Mouse (Mus musculus) heart, embryonic 16.5 days (tissue): ENCODE measurements around the gene Pofut1. TPM values are rescaled to one million over a fixed set of nuclear protein-coding genes. Genes with fewer than 3 reads are reported as not detected.

ENCODE experiments used
- ATAC-seq: fragments of 200-750 bp; cut with Nextera tagmentation; replicated peaks from 2 replicates; pipeline ENCODE4 v1.8.0; 2017; ENCODE audit warnings: moderate number of reproducible peaks; ENCODE audit not compliant: insufficient read depth, low FRiP score; ENCODE audit errors: extremely low read depth
- H3K27ac ChIP-seq: fragments of 300-500 bp; sonication (generic); 2 replicates; pipeline ENCODE4 v1.5.1; 2014; ENCODE audit warnings: mild to moderate bottlenecking, low read length, control low read depth, moderate library complexity
- H3K27me3 ChIP-seq: fragments of 300-500 bp; sonication (generic); 2 replicates; pipeline ENCODE4 v1.6.1; 2014; ENCODE audit warnings: low read length, mixed read lengths; ENCODE audit not compliant: control insufficient read depth, insufficient read depth
- H3K36me3 ChIP-seq: fragments of 300-500 bp; sonication (generic); 2 replicates; pipeline ENCODE4 v1.6.1; 2014; ENCODE audit not compliant: control insufficient read depth, insufficient read depth
- H3K4me1 ChIP-seq: fragments of 300-500 bp; sonication (generic); 2 replicates; pipeline ENCODE4 v1.6.1; 2014; ENCODE audit warnings: low read length, mixed read lengths; ENCODE audit not compliant: control insufficient read depth, insufficient read depth
- H3K4me2 ChIP-seq: fragments of 300-500 bp; sonication (generic); 2 replicates; pipeline ENCODE4 v1.6.1; 2014; ENCODE audit warnings: low read depth, mild to moderate bottlenecking, control low read depth, low read length
- H3K4me3 ChIP-seq: fragments of 300-500 bp; sonication (generic); 2 replicates; pipeline ENCODE4 v1.5.1; 2014; ENCODE audit warnings: mild to moderate bottlenecking, control low read depth, low read length
- H3K9ac ChIP-seq: fragments of 300-500 bp; sonication (generic); 2 replicates; pipeline ENCODE4 v1.6.1; 2014; ENCODE audit warnings: low read length, control low read depth
- H3K9me3 ChIP-seq: fragments of 300-500 bp; sonication (generic); replicated peaks from 2 replicates; pipeline ENCODE4 v1.6.1; 2016; ENCODE audit warnings: low read length; ENCODE audit not compliant: control insufficient read depth
- whole genome bisulfite sequencing: fragments of 180-500 bp; shearing (Covaris S2); extraction: QIAGEN DNeasy Blood & Tissue Kit; methylation state at CpG from one replicate; pipeline ENCODE4 v1.1.7; 2014; 5-methylcytosine and 5-hydroxymethylcytosine counted together
- polyA plus RNA-seq: library from polyadenylated mRNA; unstranded; fragments of >200 nt; fragmentation: Nextera tagmentation; extraction: Ambion mirVana; gene quantifications from 2 replicates; pipeline ENCODE4 v1.2.1, GENCODE M21; 2015

Pofut1 gene
- polyA plus RNA-seq, 1 experiment from 2014 or later, result 4.0 TPM

GRCm38 (mm10) chr2:153214771-153215259, 26.5 kb upstream of the Pofut1 start:
- Histone ChIP-seq H3K9ac (no peak overlapping the region), H3K4me1 (peaks cover 12% of the 10 kb centered on the region), H3K9me3 (no peaks in the 10 kb centered on the region), H3K27ac (peak overlapping the region; percentile 40; the same call in 1 of the 2 replicates), H3K4me3 (no peak overlapping the region), H3K4me2 (no peak overlapping the region), H3K27me3 (no peaks in the 10 kb centered on the region), H3K36me3 (peaks cover 2% of the 10 kb centered on the region)
- 0 out of 2 replicates have a peak, but pooled peaks have one; percentile 47 for ATAC-seq
- 33% methylated on average over 6 of the region's 6 CpGs for WGBS

DNA sequence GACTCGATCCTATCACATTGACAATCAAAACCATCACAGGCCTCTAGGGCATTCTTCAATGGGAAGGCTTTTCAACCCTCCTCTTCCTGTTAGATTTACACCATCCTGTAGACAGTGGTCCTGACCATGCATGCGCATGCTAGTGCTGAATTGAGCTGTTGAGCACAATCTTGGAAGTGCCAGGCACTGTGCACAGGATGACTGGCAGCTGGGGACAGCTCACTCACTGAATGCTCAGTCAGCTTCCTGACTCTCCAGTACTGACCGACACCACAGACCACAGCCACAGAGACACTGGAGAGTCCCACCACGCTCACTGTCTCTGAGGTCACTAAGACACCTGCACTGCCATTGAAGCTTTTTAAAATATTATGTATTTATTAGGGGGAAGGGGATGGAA, 25.9 kb upstream of the Pofut1 start:
- peak overlapping the region; percentile 16; the same call in 1 of the 2 replicates for H3K27ac ChIP-seq
- no peak overlapping the region for H3K4me2 ChIP-seq
- H3K4me1 ChIP-seq, result peaks cover 12% of the 10 kb centered on the region
- WGBS, result 65% methylated on average over 4 of the region's 4 CpGs
- H3K4me3 ChIP-seq, result no peak overlapping the region
- H3K9ac ChIP-seq, result no peak overlapping the region
- ATAC-seq, result no peak
- H3K9me3 ChIP-seq, result no peaks in the 10 kb centered on the region
- H3K27me3 ChIP-seq, result no peaks in the 10 kb centered on the region
- no peaks in the 10 kb centered on the region for H3K36me3 ChIP-seq

DNA sequence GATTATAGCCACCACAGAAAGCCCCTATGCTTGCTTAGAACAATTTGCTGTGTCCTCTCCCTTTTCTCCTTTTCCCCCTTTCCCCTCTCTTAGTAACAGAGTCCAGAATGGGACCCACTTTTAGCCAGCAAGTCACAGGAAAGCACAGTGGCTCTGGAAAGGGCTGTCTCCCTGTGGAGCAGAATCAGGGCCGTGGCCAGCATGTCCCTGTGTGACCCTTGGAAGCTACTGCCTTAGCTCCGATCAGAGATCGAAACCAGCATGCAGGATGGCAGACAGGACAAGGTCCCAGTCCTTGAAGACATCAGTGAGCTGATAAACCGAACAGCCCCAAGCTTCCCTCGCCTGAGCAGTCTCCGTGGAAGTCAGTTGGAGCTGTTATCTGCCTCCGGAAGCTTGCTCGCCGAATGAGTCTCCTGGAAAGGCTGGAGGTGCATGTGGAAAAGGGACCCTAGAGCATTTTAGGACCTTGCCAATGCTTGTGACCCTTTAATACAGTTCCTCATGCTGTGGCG, 23.4 kb upstream of the Pofut1 start:
- H3K4me3 ChIP-seq, result no peak overlapping the region
- no peak for ATAC-seq
- no peaks in the 10 kb centered on the region for H3K36me3 ChIP-seq
- no peak overlapping the region for H3K9ac ChIP-seq
- H3K4me2 ChIP-seq, result no peak overlapping the region
- H3K4me1 ChIP-seq, result peaks cover 12% of the 10 kb centered on the region
- H3K27me3 ChIP-seq, result no peaks in the 10 kb centered on the region
- no peaks in the 10 kb centered on the region for H3K9me3 ChIP-seq
- 51% methylated on average over 10 of the region's 10 CpGs for WGBS
- no peak overlapping the region for H3K27ac ChIP-seq

DNA sequence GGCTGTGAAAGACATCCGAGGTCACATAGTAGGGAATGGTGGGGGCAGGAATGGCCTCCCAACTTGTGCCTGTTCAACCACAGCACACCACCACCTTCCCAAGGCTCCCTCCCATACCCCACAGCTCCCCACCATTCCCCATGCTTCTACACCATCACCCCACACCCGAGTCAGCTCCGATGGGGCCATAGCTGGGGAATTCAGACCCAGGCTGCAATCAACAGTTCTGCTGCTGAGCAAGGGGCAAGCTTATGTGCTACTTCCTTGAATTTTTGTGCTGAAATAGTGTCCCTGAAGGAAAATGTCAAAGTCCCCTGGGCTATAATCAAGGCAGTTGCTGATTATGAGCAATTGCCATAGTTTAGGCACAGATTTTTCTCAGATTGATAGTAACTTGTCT, 22.8 kb upstream of the Pofut1 start:
- ATAC-seq, result no peak
- Histone ChIP-seq H3K4me1 (peaks cover 12% of the 10 kb centered on the region), H3K4me3 (no peak overlapping the region), H3K4me2 (no peak overlapping the region), H3K27ac (no peak overlapping the region), H3K27me3 (no peaks in the 10 kb centered on the region), H3K36me3 (no peaks in the 10 kb centered on the region), H3K9me3 (no peaks in the 10 kb centered on the region), H3K9ac (no peak overlapping the region)
- WGBS, result 64% methylated on average over 3 of the region's 3 CpGs

DNA sequence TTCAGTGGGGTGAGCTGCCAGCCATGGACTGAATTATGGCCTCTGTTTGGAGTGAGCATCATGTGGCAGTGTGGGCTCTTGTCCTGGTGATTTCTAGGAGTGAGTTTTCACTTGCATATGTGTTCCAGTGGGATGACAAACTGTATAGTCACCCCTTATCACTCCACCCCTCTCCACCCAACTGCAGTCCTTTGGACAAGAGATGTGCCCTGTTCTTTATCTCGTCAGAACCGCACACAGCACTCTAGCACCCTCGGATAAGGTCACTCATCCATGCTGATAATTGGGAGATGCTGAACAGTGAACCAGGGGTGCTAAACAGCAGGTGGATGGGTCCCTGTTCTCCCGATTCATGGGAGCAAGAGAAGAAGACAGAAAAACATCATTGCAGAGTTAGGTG, 19.7 kb upstream of the Pofut1 start:
- Histone ChIP-seq H3K9me3 (no peaks in the 10 kb centered on the region), H3K36me3 (no peaks in the 10 kb centered on the region), H3K4me1 (peaks cover 10% of the 10 kb centered on the region), H3K4me2 (no peak overlapping the region), H3K27me3 (no peaks in the 10 kb centered on the region), H3K27ac (no peak overlapping the region), H3K9ac (no peak overlapping the region), H3K4me3 (no peak overlapping the region)
- 50% methylated on average over 4 of the region's 4 CpGs for WGBS
- no peak for ATAC-seq

- Histone ChIP-seq H3K27ac (no peak overlapping the region), H3K4me1 (peaks cover 10% of the 10 kb centered on the region), H3K9ac (no peak overlapping the region), H3K9me3 (no peaks in the 10 kb centered on the region), H3K4me3 (no peak overlapping the region), H3K4me2 (no peak overlapping the region), H3K36me3 (peaks cover 2% of the 10 kb centered on the region; the same call in 1 of the 2 replicates), H3K27me3 (no peaks in the 10 kb centered on the region)
- ATAC-seq, result no peak
These were observed 19.2 kb upstream of the Pofut1 start for GRCm38 (mm10) chr2:153222130-153222529.

DNA sequence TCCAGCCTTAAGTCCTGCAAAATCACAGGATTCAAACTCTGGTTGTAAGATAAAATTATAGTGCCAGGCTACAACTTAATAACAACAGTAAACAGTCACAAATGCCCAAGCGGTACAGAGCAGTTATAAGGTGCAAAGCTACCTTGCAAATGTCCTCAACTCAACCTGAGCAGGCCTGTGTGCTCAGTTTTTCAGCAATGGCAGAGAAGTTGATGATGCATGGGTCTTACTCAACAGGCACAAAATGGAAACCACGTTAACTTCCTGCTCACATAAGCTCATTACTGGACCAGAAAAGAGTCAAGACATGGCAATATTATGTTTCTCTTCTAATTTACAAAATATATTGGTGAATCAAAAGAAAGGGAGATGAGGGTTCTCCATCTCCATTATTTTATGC, 18.8 kb upstream of the Pofut1 start:
- Histone ChIP-seq H3K9me3 (no peaks in the 10 kb centered on the region), H3K9ac (no peak overlapping the region), H3K27ac (no peak overlapping the region), H3K36me3 (peaks cover 2% of the 10 kb centered on the region; the same call in 1 of the 2 replicates), H3K4me3 (no peak overlapping the region), H3K27me3 (no peaks in the 10 kb centered on the region), H3K4me2 (no peak overlapping the region), H3K4me1 (peaks cover 10% of the 10 kb centered on the region)
- WGBS, result 92% methylated on average over 2 of the region's 2 CpGs
- no peak for ATAC-seq

- H3K9ac ChIP-seq, result peak within 1 kb of the TSS; percentile 89
- no peaks in the 10 kb centered on the region for H3K9me3 ChIP-seq
- peak; percentile 68 for ATAC-seq
- H3K27me3 ChIP-seq, result no peaks in the 10 kb centered on the region
- H3K4me3 ChIP-seq, result peak within 1 kb of the TSS; percentile 74
- WGBS, result 1% methylated on average over 31 of the region's 31 CpGs
- H3K4me2 ChIP-seq, result peak within 1 kb of the TSS; percentile 91
- peaks cover 11% of the 10 kb centered on the region for H3K36me3 ChIP-seq
- peaks cover 10% of the 10 kb centered on the region for H3K4me1 ChIP-seq
- peak within 1 kb of the TSS; percentile 68 for H3K27ac ChIP-seq
These were observed 16.3 kb upstream of the Pofut1 start, which contains the start of gene Tspyl3 for GRCm38 (mm10) chr2:153224946-153225594. TSS of gene Tspyl3 (minus strand) at chr2:153225441.

DNA sequence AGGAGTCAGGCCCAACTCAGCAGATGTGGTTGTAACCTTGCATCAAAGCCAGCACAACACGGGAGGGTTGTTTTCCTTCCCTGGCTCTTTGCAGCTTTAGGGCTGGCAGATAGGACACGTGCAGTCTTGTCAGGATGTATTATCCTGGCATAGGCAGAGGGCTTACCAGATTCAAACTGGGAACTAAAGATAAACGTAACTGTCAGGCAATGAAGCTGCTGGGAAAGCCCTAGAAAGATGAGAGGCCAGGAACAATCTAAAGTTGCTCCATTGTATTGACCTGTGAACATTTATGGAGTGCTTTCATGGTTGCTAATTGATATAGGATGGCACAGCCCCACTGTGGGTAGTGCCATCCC, 15.8 kb upstream of the Pofut1 start:
- H3K27ac ChIP-seq, result no peak overlapping the region; the same call in 1 of the 2 replicates
- WGBS, result 8% methylated on average over 3 of the region's 3 CpGs
- ATAC-seq, result no peak
- H3K4me2 ChIP-seq, result peak overlapping the region; percentile 91
- peak overlapping the region; percentile 74 for H3K4me3 ChIP-seq
- peak overlapping the region; percentile 89 for H3K9ac ChIP-seq
- H3K27me3 ChIP-seq, result no peaks in the 10 kb centered on the region
- no peaks in the 10 kb centered on the region for H3K9me3 ChIP-seq
- H3K4me1 ChIP-seq, result peaks cover 10% of the 10 kb centered on the region
- peaks cover 17% of the 10 kb centered on the region for H3K36me3 ChIP-seq
